Mouse (Mus musculus): ENCODE measurements around the gene Olfr398.

Gene Olfr398

GRCm38 (mm10) chr11:73990307-73990706 lies at the start of gene Olfr398:
Gene Olfr398, minus strand, starts transcription at chr11:73990407.
- in situ Hi-C loops (cut with MboI): no loop called here

GRCm38 (mm10) chr11:73993115-73993514 lies 2.9 kb upstream of the Olfr398 start:
- in situ Hi-C loops (cut with MboI): no loop called here

DNA sequence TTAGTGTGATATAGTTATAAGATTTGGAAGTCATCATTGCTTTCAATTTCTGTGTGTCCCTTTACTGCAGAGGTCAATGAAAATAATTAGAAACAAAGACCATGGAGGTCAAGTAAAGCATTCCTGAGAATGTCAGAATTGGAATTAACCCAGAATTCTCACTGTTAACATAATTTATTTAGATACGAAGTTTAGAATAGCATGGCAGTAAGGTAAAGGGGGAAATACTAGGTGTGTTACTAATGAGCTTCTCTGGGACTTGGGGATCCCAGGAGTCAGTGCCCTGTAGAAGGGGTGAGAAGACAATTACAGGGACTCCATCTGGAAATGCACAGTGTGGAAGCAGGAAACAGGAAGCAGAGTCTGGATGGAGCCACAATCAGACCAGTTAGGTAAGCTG lies 29.7 kb downstream of the Olfr398 start, which contains the start of gene Olfr397:
TSS of gene Olfr397 (plus strand) at position 301 of the 400 bp plus-strand sequence.
- in situ Hi-C loops (cut with MboI): no loop called here

- in situ Hi-C loops (cut with MboI): no loop called here
Measured at GRCm38 (mm10) chr11:73936377-73936776, 53.8 kb downstream of the Olfr398 start, which contains the start of gene Olfr23. Gene Olfr23, plus strand, starts transcription at chr11:73936677.
